Mouse (Mus musculus) embryonic facial prominence, embryonic 15.5 days (tissue): ENCODE data around the gene Pcnp. TPM values are rescaled to one million over a fixed set of nuclear protein-coding genes. Genes with fewer than 3 reads are reported as not detected.
A peak's percentile ranks its signal among the peaks of the same experiment; 100 is the strongest.

Experiments used
- ATAC-seq: fragments of 200-750 bp; cut with Nextera tagmentation; 2 replicates; pipeline ENCODE4 v1.8.0; 2017; ENCODE audit warnings: low read depth, moderate TSS enrichment; ENCODE audit not compliant: insufficient number of reproducible peaks, low FRiP score, low TSS enrichment
- H3K27ac ChIP-seq: fragments of 300-500 bp; sonication (generic); replicated peaks from 2 replicates; pipeline ENCODE4 v1.5.1; 2015; ENCODE audit warnings: mild to moderate bottlenecking, inconsistent platforms
- H3K27me3 ChIP-seq: fragments of 300-500 bp; sonication (generic); 2 replicates; pipeline ENCODE4 v1.6.1; 2015; ENCODE audit warnings: inconsistent platforms
- H3K36me3 ChIP-seq: fragments of 300-500 bp; sonication (generic); 2 replicates; pipeline ENCODE4 v1.6.1; 2015; ENCODE audit warnings: mild to moderate bottlenecking, inconsistent platforms
- H3K4me1 ChIP-seq: fragments of 300-500 bp; sonication (generic); 2 replicates; pipeline ENCODE4 v1.6.1; 2015; ENCODE audit warnings: inconsistent platforms
- H3K4me2 ChIP-seq: fragments of 300-500 bp; sonication (generic); replicated peaks from 2 replicates; pipeline ENCODE4 v1.6.1; 2015; ENCODE audit warnings: mild to moderate bottlenecking, inconsistent platforms
- H3K4me3 ChIP-seq: fragments of 300-500 bp; sonication (generic); replicated peaks from 2 replicates; pipeline ENCODE4 v1.5.1; 2015; ENCODE audit warnings: mild to moderate bottlenecking, inconsistent platforms
- H3K9ac ChIP-seq: fragments of 300-500 bp; sonication (generic); 2 replicates; pipeline ENCODE4 v1.6.1; 2015; ENCODE audit warnings: inconsistent platforms
- H3K9me3 ChIP-seq: fragments of 300-500 bp; sonication (generic); replicated peaks from 2 replicates; pipeline ENCODE4 v1.6.1; 2016; ENCODE audit warnings: inconsistent platforms
- WGBS: fragments of 180-500 bp; shearing (Covaris S2); methylation state at CpG from one replicate; pipeline ENCODE4 v1.1.7; 2015; 5-methylcytosine and 5-hydroxymethylcytosine counted together
- polyA plus RNA-seq: library from polyadenylated mRNA; unstranded; fragments of >200 nt; fragmentation: Nextera tagmentation; extraction: Ambion mirVana; gene quantifications from 2 replicates; pipeline ENCODE4 v1.2.1, GENCODE M21; 2015

Gene Pcnp
- polyA plus RNA-seq, 1 experiment from 2014 or later, result 211 TPM

DNA sequence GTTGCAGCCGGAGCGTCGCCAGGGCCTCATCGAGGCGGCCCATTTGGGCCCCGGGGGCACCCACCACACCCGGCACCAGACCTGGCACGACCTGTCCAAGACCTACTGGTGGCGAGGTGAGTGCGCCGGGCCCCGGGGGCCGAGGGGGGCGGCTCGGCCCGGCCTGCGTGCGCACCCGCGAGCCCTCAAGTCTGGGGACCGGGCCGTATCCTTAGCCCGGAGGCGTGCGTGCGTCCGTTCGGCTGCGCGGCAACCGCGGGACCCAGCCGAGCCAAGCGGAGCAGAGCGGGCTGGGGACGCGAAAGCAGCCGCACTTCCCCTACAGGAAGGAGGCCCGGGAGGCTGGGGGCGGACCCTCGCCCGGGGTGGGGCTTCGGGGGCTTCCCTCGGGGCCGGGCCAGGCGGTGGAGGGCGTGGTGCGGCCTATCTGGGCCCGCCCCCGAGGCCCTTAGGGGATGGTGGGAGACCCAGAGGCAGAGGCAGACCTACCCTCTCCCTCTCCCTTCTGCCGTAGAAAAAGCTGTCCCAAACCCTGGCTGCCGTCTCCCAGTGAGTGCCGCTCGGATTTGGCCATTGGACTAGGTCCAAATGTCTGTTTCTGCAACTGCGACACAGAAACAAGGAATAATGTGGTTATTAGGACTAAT lies 55.2 kb downstream of the Pcnp start:
- Histone ChIP-seq H3K4me2 (peak overlapping the region; percentile 80), H3K27me3 (no peaks in the 10 kb centered on the region), H3K4me3 (peak overlapping the region; percentile 100), H3K9ac (peak overlapping the region; percentile 90), H3K9me3 (no peaks in the 10 kb centered on the region), H3K36me3 (peaks cover 34% of the 10 kb centered on the region), H3K27ac (peak overlapping the region; percentile 95), H3K4me1 (peaks cover 30% of the 10 kb centered on the region)
- ATAC-seq, result peak; percentile 87
- under 1% methylated on average over 54 of the region's 55 CpGs for WGBS

DNA sequence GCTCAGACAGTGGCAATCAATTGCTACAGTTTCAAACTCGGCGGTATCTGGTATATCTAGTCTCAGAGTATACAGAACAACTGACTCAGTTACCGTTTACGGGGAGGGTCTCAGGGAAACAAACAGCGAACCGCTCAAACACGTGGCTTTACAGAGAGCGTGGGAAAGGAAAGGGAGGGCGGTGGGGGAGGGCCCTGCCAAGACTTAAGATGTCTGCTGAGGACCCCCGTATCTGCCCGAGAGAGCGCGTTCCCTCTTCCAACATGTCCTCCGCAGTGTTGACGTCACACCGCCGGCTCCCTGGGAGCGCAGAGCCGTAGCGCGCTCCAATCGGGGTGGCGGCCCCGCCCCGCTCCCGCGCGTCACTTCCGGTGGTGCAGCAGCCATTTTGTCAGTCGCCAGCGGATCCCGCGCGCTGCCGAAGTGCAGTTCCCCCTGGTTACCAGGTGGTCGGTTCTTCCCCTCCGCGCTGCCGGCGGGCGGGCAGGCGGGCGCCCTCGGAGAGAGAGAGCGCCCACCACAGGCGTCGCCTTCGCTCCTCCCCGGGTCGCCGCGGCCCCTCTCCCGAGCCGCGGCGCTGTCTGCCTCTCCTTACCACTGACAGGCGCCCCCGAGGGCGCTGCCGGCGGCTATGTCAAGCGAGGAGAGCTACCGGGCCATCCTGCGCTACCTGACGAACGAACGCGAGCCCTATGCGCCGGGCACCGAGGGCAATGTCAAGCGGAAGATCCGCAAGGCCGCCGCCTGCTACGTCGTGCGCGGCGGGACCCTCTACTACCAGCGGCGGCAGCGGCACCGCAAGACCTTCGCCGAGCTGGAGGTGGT lies 55.9 kb downstream of the Pcnp start, which contains the start of gene Zbtb11:
Zbtb11 (plus strand) TSS at position 453 of the 825 bp plus-strand sequence.
- peak within 1 kb of the TSS; percentile 100 for H3K4me3 ChIP-seq
- ATAC-seq, result peak; percentile 99
- no peaks in the 10 kb centered on the region for H3K27me3 ChIP-seq
- peak within 1 kb of the TSS; percentile 95 for H3K27ac ChIP-seq
- peak within 1 kb of the TSS; percentile 90 for H3K9ac ChIP-seq
- peak within 1 kb of the TSS; percentile 80 for H3K4me2 ChIP-seq
- H3K36me3 ChIP-seq, result peaks cover 41% of the 10 kb centered on the region
- no peaks in the 10 kb centered on the region for H3K9me3 ChIP-seq
- under 1% methylated on average over 80 of the region's 86 CpGs for whole genome bisulfite sequencing
- peaks cover 31% of the 10 kb centered on the region for H3K4me1 ChIP-seq

DNA sequence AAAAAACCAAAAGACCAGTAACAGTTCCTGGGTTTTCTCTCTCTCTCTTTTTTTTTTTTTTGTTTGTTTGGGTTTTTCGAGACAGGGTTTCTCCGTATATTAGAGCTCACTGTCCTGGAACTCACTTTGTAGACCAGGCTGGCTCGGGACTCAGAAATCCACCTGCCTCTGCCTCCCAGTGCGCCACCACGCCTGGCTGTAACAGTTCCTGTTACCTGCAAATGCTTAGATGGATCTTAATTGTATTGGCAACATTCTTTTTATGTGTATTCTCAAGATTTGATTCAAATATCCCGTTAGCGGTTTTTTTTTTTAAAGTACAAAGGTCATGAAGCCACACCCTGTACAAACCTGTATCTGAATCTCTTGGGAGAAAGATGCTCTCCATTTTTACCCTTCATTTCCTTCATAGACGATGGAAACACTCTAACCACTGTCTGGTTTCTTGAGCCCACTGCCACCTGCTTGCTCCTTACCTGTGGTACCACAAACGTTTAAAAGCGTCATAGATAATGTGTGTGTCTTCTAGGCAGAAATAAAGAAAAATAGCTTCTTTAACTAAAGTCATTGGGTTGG lies 56.8 kb downstream of the Pcnp start:
- Histone ChIP-seq H3K4me2 (peak overlapping the region; percentile 60), H3K27ac (peak overlapping the region; percentile 95), H3K9ac (no peak overlapping the region)

DNA sequence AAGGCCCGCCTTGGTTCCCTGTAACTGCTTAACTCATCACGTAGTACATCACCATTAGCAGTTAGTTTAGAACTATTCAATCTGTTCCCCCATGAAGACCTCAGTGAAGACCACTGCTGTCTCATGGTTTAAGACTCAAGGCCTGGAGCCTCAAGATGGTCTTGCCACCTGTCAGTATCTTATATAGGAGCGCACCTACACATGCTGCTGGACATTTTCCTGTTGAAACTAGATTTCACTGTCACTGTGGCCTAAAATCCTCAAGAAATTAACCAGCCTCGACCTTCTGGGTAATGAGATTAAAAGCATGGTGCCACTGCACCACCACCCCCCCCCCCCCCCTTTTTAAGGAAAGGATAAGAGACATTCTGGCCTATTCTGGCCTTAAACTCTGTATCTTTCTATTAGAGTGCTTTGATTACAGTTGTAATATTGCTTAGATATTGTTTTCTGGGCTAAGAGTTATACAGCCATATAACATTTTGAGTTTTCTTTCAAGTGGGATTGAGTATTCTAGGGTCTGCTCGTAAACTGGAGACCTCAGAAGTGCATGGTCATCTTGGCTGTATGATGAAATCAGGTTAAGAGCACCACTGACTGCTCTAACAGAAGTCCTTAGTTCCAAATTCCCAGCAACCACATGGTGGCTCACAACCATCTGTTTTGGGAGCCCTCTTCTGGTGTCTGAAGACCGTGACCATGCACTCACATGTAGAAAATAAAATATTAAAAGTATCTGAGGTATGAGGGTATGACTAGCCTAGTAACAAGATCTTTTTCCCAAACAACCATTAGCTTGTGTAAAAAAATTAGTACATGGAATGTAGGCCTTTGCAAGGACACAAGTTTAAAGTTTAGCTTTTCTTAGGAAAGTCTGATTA lies 57.6 kb downstream of the Pcnp start:
- ATAC-seq, result no peak
- Histone ChIP-seq H3K9me3 (no peaks in the 10 kb centered on the region), H3K4me3 (no peak overlapping the region), H3K36me3 (peaks cover 37% of the 10 kb centered on the region), H3K27ac (peak overlapping the region; percentile 95; the same call in 1 of the 2 replicates), H3K4me2 (no peak overlapping the region), H3K9ac (no peak overlapping the region), H3K27me3 (no peaks in the 10 kb centered on the region), H3K4me1 (peaks cover 38% of the 10 kb centered on the region)
- WGBS, result 71% methylated on average over 6 of the region's 6 CpGs

More for the DNA sequence above, 56.8 kb downstream of the Pcnp start:
- Histone ChIP-seq H3K36me3 (peaks cover 37% of the 10 kb centered on the region), H3K4me3 (peak overlapping the region; percentile 100), H3K27me3 (no peaks in the 10 kb centered on the region), H3K4me1 (peaks cover 34% of the 10 kb centered on the region), H3K9me3 (no peaks in the 10 kb centered on the region)
- WGBS, result 52% methylated on average over 10 of the region's 10 CpGs
- no peak for ATAC-seq

DNA sequence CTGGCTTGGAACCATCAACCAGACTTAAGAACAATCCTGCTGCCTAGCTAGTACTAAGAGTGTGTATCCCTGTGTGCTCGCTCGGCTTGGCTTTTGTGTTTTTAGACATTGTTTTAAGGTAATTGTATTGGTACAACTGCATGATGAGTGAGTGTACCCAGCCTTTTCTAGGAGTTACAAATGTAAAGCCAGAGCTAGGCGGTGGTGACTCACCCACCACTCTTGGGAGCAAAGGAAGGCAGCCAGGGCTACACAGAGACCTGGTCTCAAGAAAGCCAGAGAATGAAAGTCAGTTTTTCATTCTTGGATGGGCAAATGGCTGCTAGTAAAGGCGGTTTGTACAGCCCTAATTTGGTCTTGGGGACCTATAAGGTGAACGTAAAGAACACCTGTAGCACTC lies 59.1 kb downstream of the Pcnp start:
- whole genome bisulfite sequencing, result 94% methylated on average over 5 of the region's 5 CpGs

DNA sequence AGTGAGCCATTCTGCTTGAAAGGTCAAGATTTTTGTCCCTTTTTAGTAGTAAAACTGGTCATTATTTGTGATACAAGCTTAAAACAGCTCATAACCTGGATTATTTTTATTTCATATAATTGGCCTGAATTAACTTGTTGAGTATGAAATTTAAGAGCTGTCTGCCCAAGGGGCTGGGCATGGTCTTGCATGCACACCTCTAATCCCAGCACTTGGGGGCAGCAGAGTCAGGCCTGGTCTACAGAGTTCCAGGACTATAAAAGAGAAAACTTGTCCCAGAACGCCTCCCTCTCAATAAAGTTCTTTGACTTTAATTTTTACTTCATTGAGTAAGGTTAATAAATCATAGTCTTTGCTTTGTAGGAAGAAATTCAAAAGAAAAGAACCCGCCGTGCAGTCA lies 60.4 kb downstream of the Pcnp start:
- H3K4me2 ChIP-seq, result no peak overlapping the region
- H3K4me1 ChIP-seq, result peaks cover 25% of the 10 kb centered on the region
- no peak for ATAC-seq
- H3K36me3 ChIP-seq, result peaks cover 37% of the 10 kb centered on the region
- 74% methylated on average over 3 of the region's 3 CpGs for WGBS
- H3K27ac ChIP-seq, result no peak overlapping the region
- H3K4me3 ChIP-seq, result no peak overlapping the region
- H3K9me3 ChIP-seq, result no peaks in the 10 kb centered on the region
- no peaks in the 10 kb centered on the region for H3K27me3 ChIP-seq
- no peak overlapping the region for H3K9ac ChIP-seq

More for the DNA sequence above, 59.1 kb downstream of the Pcnp start:
- Histone ChIP-seq H3K4me3 (no peak overlapping the region), H3K4me1 (peaks cover 31% of the 10 kb centered on the region), H3K9ac (no peak overlapping the region), H3K27ac (no peak overlapping the region), H3K36me3 (peaks cover 37% of the 10 kb centered on the region), H3K4me2 (no peak overlapping the region), H3K27me3 (no peaks in the 10 kb centered on the region), H3K9me3 (no peaks in the 10 kb centered on the region)
- ATAC-seq, result no peak

DNA sequence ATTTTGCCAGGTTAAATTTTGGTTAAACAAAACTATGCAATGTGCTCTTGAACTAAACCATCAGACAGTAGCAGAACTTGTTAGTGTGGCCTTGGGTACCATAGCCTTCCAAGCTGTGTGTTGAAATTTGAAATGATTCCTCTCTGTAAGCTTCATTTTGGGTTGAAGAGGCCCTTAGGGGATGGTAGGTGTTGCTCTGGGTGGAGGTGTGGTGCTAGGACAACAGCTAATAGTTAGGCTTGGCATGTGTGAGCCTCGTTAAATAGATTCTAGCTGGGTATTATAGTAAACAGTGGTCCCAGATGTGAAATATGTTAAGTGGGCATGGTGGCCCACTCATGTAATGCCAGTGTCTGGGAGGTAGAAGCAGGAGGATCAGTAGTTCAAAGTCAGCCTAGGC lies 62.3 kb downstream of the Pcnp start:
- Histone ChIP-seq H3K9me3 (no peaks in the 10 kb centered on the region), H3K9ac (peak overlapping the region; percentile 81), H3K4me1 (peaks cover 20% of the 10 kb centered on the region), H3K27me3 (no peaks in the 10 kb centered on the region), H3K27ac (no peak overlapping the region), H3K36me3 (peaks cover 36% of the 10 kb centered on the region), H3K4me2 (peak overlapping the region; percentile 72), H3K4me3 (peak overlapping the region; percentile 74)
- WGBS, result 13% methylated on average over 1 of the region's 1 CpGs
- ATAC-seq, result no peak

DNA sequence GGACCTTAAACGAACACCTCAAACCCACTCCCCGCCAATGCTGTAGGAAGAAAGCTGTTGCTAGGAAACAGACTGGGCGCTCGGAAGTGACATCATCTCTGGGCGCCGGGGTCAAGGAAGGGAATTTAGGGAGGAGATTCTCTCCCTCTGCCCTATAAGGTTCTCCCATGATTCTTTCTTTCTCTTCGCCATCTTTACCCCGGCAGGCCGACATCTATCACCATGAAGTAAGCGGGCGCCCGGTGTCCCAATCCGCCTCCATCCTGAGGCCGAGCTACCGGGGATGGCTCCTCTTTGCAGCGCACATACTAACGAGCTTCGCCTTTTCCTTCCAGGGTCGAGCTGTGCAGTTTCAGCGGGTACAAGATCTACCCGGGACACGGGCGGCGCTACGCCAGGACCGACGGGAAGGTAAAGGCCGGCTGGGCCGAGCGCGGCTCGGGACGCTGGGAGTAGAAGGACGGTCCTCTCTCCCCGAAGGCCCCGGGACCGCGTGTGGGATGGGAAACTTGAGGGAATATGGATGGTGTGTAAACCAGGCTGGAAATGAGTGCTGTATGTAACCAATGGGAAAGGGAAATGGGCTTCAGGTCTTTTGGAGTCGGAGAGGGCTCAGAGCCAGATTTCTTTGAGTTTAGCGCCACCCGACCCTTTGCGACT lies 63.2 kb downstream of the Pcnp start, which contains the start of gene Rpl24:
Rpl24 (plus strand) TSS at position 64 of the 660 bp plus-strand sequence.
- under 1% methylated on average over 42 of the region's 42 CpGs for WGBS

DNA sequence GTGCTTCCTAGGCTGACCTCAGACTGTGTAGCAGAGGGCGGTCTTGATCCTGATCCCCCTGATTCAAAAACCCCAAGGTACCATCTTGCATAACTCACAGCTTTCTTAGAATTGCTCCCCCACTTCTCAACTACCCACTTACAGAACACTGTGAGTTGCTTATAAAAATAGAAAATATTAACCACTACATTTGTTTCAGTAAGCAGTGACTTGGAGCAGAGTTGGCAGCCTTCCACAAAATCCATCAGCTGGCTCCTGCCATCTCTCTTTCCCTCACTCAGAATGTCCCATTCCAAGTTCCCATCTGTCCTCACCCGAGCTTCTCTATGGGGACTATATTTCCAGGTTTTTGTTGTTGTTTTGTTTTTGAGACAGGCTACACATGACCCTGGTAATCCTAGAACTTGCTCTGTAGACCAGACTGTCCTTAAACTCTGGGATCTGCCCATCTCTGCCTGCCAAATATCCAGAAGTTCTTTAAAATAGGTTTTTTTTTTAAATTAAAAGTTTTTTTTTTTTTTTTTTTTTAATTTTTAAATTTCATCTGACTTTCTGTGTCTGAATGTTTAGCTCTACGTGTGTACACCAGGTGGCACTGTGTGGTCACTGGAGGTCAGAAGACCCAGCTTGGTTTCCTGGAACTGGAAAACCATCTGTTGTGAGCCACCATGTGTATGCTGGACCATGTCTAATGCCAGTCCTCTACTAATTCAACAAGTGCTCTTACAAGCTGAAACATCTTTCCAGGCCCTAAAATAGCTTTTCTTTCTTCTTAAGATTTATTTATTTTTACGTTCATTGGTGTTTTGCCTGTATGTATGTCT lies 65.2 kb downstream of the Pcnp start:
- Histone ChIP-seq H3K9me3 (no peaks in the 10 kb centered on the region), H3K36me3 (peaks cover 9% of the 10 kb centered on the region; the same call in 1 of the 2 replicates), H3K27ac (no peak overlapping the region), H3K4me2 (no peak overlapping the region), H3K4me3 (no peak overlapping the region), H3K27me3 (no peaks in the 10 kb centered on the region), H3K9ac (no peak overlapping the region), H3K4me1 (peaks cover 8% of the 10 kb centered on the region)
- WGBS, result 56% methylated on average over 4 of the region's 4 CpGs
- no peak for ATAC-seq

More for the DNA sequence above, 63.2 kb downstream of the Pcnp start, which contains the start of gene Rpl24:
- Histone ChIP-seq H3K27ac (peak within 1 kb of the TSS; percentile 88), H3K4me3 (peak within 1 kb of the TSS; percentile 74), H3K4me1 (peaks cover 20% of the 10 kb centered on the region), H3K27me3 (no peaks in the 10 kb centered on the region), H3K36me3 (peaks cover 27% of the 10 kb centered on the region), H3K4me2 (peak within 1 kb of the TSS; percentile 72), H3K9ac (peak within 1 kb of the TSS; percentile 81), H3K9me3 (no peaks in the 10 kb centered on the region)
- peak; percentile 90 for ATAC-seq
